Mouse (Mus musculus) cortical plate, adult 2 months (tissue): ENCODE results near the gene Phf12.

Source experiments
- CTCF ChIP-seq: fragments of 200-500 bp; IDR thresholded peaks from 2 replicates; pipeline ENCODE4 v1.5.1; 2011; ENCODE audit warnings: mild to moderate bottlenecking, control low read depth, low read length; ENCODE audit not compliant: insufficient read depth; ENCODE audit errors: extremely low read depth
- POLR2A ChIP-seq: fragments of 200-500 bp; IDR thresholded peaks from 2 replicates; pipeline ENCODE4 v1.6.1; 2011; ENCODE audit warnings: mild to moderate bottlenecking, low read length, control low read depth; ENCODE audit not compliant: insufficient read depth; ENCODE audit errors: extremely low read depth

- TF ChIP-seq CTCF (no peak), POLR2A (no peak)
These were observed 3.2 kb upstream of the Phf12 start for GRCm38 (mm10) chr11:77979221-77979809.
